Mouse (Mus musculus) C2C12 (cell line): Measurements from ENCODE around the gene Gpatch2. TPM values are rescaled to one million over a fixed set of nuclear protein-coding genes. Genes with fewer than 3 reads are reported as not detected.

Source experiments
- H3K27me3 ChIP-seq: one replicate; pipeline ENCODE4 v1.6.1; 2011; ENCODE audit not compliant: control insufficient read depth, insufficient read depth, insufficient read length
- H3K36me3 ChIP-seq: one replicate; pipeline ENCODE4 v1.6.1; 2011; ENCODE audit not compliant: control insufficient read depth, insufficient read depth
- H3K4me3 ChIP-seq: one replicate; pipeline ENCODE4 v1.5.1; 2011; ENCODE audit warnings: mild to moderate bottlenecking, control low read depth; ENCODE audit not compliant: poor library complexity, insufficient read depth, severe bottlenecking
- H3K79me2 ChIP-seq: one replicate; pipeline ENCODE4 v1.6.1; 2011; ENCODE audit not compliant: control insufficient read depth, insufficient read depth
- H3K79me3 ChIP-seq: one replicate; pipeline ENCODE4 v1.6.1; 2011; ENCODE audit warnings: low read depth, control low read depth
- H3ac ChIP-seq: one replicate; pipeline ENCODE3; 2011; ENCODE audit warnings: low read depth; ENCODE audit not compliant: control insufficient read depth, insufficient read length
- CEBPB ChIP-seq: IDR thresholded peaks from one replicate; pipeline ENCODE4 v1.6.1; 2011; ENCODE audit warnings: low read depth, mild to moderate bottlenecking, control low read depth, moderate library complexity
- CTCF ChIP-seq: IDR thresholded peaks from one replicate; pipeline ENCODE4 v1.5.1; 2011; ENCODE audit not compliant: control insufficient read depth, insufficient read depth, insufficient read length
- FOSL1 ChIP-seq: IDR thresholded peaks from one replicate; pipeline ENCODE4 v1.8.0; 2011; ENCODE audit warnings: mild to moderate bottlenecking, low read length; ENCODE audit not compliant: poor library complexity, insufficient read depth, severe bottlenecking
- MAX ChIP-seq: IDR thresholded peaks from one replicate; pipeline ENCODE4 v1.6.1; 2011; ENCODE audit warnings: mild to moderate bottlenecking, control low read depth
- MYOD1 ChIP-seq: IDR thresholded peaks from one replicate; pipeline ENCODE4 v1.6.1; 2011; ENCODE audit warnings: low read depth; ENCODE audit not compliant: control insufficient read depth, insufficient read length
- MYOG ChIP-seq: IDR thresholded peaks from one replicate; pipeline ENCODE4 v1.6.1; 2011; ENCODE audit not compliant: control insufficient read depth, insufficient read length; ENCODE audit errors: extremely low read depth
- USF1 ChIP-seq: IDR thresholded peaks from one replicate; pipeline ENCODE4 v1.6.1; 2011; ENCODE audit warnings: low read depth, mild to moderate bottlenecking, control low read depth, moderate library complexity
- polyA plus RNA-seq: library from polyadenylated mRNA; unstranded; fragments of >200 nt; fragmentation: generic; extraction: Trizol; gene quantifications from one replicate; pipeline ENCODE4 v1.2.1, GENCODE M21; 2012; ENCODE audit warnings: missing spikeins

The Gpatch2 gene
- polyA plus RNA-seq, 1 experiment = 4.6 TPM

DNA sequence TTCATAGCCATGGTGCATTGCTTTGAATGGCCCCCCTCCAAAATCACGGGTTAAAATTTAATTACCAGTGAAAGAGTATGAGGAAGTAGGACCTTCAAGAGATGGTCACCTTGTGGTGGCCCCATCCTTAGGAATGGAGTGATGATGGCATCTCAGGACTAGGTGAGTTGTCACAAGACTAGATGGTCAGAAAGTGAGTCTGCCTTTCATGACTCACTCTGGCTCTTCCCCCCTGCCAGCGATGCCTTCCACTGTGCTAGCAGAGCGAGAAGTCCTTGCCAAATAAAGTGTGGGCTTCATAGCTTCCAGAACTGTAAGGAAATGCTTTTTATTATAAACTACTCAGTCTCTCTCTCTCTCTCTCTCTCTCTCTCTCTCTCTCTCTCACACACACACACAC, 150.1 kb downstream of the Gpatch2 start:
- H3K27me3 ChIP-seq = no peaks in the 10 kb centered on the region
- no peaks in the 10 kb centered on the region for H3K79me2 ChIP-seq
- no peak overlapping the region for H3K4me3 ChIP-seq
- H3K36me3 ChIP-seq = no peaks in the 10 kb centered on the region
- H3ac ChIP-seq = no peak overlapping the region
- TF ChIP-seq MYOG (no peak), CTCF (no peak), CEBPB (no peak), MYOD1 (no peak), FOSL1 (no peak), USF1 (no peak), MAX (no peak)
- no peaks in the 10 kb centered on the region for H3K79me3 ChIP-seq

DNA sequence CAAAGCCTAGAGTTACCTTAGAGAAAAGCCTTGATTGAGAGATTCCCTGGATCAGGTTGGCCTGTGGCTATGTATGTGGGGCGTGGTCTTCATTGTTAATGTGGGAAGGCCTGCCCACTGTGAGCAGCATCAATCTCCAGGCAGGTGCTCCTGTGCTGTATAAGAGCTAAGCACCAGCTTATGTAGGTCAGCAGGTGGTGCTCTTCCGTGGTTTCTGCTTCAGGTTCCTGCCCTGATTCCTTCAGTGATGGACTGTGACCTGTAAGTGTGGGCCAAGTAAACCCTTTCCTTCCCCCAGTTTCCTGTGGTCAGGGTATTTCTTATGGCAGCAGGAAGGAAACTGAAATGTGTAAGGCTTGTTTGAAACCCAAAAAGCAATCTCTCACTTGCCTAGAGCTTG, 151.5 kb downstream of the Gpatch2 start:
- Histone ChIP-seq H3ac (no peak overlapping the region), H3K27me3 (no peaks in the 10 kb centered on the region), H3K79me3 (no peaks in the 10 kb centered on the region), H3K36me3 (no peaks in the 10 kb centered on the region), H3K4me3 (no peak overlapping the region), H3K79me2 (no peaks in the 10 kb centered on the region)
- no peak for TF ChIP-seq CTCF
- no peak for TF ChIP-seq CEBPB
- TF ChIP-seq FOSL1 = no peak
- no peak for TF ChIP-seq USF1
- TF ChIP-seq MYOD1 = no peak
- TF ChIP-seq MYOG = no peak

DNA sequence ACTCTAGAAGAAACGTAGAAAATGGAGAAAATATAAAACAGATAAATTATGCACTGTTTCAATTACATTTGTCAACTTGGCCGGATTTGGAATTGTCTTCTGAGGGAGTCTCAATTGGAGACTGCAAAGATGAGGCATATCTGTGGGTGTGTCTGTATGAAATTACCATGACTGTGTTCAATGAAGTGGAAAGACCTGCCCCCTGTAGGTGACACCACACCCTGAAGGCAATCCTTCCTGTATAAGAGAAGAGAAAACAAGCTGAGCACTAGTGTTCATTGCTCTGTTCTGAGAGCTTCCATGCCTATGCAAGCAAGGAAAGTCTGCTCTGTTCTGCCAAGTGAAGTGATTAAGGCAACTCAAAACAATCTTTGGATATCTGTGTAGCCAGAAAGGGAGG, 153.7 kb downstream of the Gpatch2 start:
- Histone ChIP-seq H3K27me3 (no peaks in the 10 kb centered on the region), H3K36me3 (no peaks in the 10 kb centered on the region), H3K79me3 (no peaks in the 10 kb centered on the region), H3K79me2 (no peaks in the 10 kb centered on the region), H3K4me3 (no peak overlapping the region), H3ac (no peak overlapping the region)
- TF ChIP-seq CTCF (no peak), FOSL1 (no peak), MAX (no peak), CEBPB (no peak), MYOD1 (no peak), MYOG (no peak), USF1 (no peak)

DNA sequence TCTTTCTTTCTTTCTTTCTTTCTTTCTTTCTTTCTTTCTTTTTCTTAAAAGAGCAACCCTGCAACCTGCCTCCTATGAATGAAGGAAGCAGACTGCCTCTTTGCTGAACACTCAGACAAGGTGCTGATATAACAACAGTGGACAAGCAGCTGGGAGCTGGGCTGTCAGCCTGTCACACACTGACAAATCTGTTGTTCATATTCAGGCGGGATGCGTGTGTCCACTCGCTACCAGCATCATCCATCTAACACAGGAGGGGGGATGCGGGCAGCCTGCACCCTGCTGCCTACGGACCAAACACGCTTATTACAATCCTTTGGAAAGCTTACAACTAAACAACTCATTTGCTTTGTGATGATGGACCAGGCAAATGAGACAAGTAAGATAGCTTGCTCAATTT, 158.2 kb downstream of the Gpatch2 start:
- no peaks in the 10 kb centered on the region for H3K27me3 ChIP-seq
- no peak overlapping the region for H3ac ChIP-seq
- TF ChIP-seq MYOD1 (no peak), CEBPB (no peak), FOSL1 (no peak), MAX (no peak), USF1 (no peak), MYOG (no peak), CTCF (no peak)
- H3K79me2 ChIP-seq = no peaks in the 10 kb centered on the region
- no peaks in the 10 kb centered on the region for H3K36me3 ChIP-seq
- no peaks in the 10 kb centered on the region for H3K79me3 ChIP-seq
- H3K4me3 ChIP-seq = no peak overlapping the region

DNA sequence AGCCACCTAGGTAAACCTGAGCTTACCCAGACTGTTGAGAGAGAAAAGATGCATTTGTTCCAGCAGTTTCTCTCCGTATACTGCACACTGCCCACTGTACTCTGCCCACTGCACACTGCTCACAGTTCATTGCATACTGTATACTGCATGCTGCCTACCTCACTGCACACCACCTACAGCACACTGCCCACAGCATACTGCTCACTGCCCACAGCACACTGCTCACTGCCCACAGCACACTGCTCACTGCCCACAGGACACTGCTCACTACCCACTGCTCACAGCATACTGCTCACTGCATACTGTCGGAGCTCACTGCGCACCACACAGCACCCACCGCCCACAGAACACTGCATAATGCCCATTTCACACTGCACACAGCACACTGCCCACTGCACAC, 159.1 kb downstream of the Gpatch2 start:
- no peak overlapping the region for H3ac ChIP-seq
- no peaks in the 10 kb centered on the region for H3K79me2 ChIP-seq
- no peak overlapping the region for H3K4me3 ChIP-seq
- TF ChIP-seq USF1 = no peak
- TF ChIP-seq MYOD1 = no peak
- TF ChIP-seq CTCF = no peak
- no peak for TF ChIP-seq FOSL1
- no peak for TF ChIP-seq CEBPB
- no peak for TF ChIP-seq MYOG
- TF ChIP-seq MAX = no peak
- no peaks in the 10 kb centered on the region for H3K36me3 ChIP-seq
- H3K79me3 ChIP-seq = no peaks in the 10 kb centered on the region
- no peaks in the 10 kb centered on the region for H3K27me3 ChIP-seq
